Mouse (Mus musculus): ENCODE results near the gene H60b. TPM values are rescaled to one million over a fixed set of nuclear protein-coding genes. Genes with fewer than 3 reads are reported as not detected.
"Not testable (repeated sequence)": the region's sequence is repeated elsewhere in the genome, so short reads cannot be mapped to it uniquely, and the experiment has no call there.

H60b gene
- total RNA-seq, 2 experiments from 2014 or later, result not detected

DNA sequence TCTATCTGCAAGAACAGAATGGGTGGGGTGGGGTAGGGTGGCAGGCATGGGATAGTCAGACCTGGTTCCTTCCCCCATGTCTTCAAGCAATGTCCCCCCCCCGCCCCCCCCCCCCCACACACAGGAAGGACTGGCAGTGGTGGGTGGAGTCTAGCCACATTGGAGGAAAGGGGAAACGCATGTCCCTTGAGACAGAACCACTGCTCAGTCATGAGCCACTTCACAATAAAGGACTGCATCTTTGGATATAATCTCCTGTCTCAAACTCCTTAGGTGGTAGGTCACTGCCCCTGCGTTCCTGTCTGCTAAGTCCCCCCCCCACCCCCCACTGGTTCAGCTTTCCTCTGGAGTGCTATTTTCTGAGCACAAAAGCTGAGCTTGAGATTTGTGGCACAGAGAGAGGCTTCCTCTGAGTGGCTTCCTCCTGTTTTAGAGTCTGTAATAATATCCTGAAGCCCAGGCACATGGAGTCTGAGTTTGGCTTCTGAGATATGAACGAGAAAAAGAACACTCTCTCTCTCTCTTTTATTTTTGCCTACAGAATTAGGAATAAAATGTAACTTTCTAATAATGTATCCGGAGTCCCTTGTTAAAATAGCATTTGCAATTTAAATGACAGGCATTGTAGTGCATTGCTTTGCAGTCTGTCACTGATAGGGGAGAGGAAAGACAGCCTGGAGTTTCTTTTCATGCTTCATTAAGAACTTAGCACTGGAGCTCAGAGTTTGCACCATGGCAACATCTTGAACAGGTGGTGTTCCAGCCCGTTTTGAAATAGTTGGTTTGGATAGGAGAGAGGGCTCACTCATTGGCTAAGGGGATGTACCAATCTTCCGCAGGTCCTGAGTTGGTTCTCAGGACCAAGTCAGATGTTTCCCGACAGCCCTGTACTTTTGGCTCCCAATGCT is 112.7 kb downstream of the H60b start:
- 0 out of 2 replicates have a peak, but pooled peaks have one; percentile 17 for ATAC-seq (replicated peaks; ENCODE audit: poor library complexity)

GRCm38 (mm10) chr10:22272914-22273683 is 114.7 kb downstream of the H60b start:
- peak; percentile 57; the same call in 1 of the 2 replicates for ATAC-seq (replicated peaks; ENCODE audit: poor library complexity)

- no peak for ATAC-seq (replicated peaks; ENCODE audit: poor library complexity)
Measured at GRCm38 (mm10) chr10:22273684-22274305, 115.4 kb downstream of the H60b start.

DNA sequence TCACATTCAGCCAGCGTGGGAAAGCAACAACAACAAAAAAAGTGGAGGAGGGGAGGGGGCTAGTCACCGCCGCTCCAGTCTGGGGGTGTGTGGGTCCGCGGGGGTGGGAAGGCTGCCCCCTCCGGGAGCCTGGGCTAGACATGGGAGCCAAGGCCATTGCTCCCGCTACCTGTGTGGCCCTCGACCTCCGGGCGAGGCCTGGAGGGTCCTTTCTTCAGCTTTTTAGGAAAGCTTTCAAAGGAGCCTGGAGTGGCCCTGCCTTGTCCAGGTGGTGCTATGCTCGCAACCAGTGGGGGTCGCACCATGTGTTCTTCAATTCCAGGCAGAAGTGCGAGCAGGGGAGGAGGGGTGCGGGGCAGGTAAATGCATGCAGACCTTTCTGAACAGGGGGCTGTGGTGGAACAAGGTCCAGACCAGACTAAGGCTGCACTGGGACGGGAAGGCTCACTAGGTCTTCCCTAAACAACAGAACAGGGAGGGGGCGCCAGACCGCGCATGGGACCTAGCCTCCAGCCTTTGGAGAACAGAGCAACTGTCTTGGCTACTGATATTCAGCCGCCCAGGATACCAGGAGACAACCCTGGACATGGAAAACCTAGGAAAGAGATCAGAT is 116.2 kb downstream of the H60b start:
- no peak for ATAC-seq (replicated peaks; ENCODE audit: poor library complexity)

DNA sequence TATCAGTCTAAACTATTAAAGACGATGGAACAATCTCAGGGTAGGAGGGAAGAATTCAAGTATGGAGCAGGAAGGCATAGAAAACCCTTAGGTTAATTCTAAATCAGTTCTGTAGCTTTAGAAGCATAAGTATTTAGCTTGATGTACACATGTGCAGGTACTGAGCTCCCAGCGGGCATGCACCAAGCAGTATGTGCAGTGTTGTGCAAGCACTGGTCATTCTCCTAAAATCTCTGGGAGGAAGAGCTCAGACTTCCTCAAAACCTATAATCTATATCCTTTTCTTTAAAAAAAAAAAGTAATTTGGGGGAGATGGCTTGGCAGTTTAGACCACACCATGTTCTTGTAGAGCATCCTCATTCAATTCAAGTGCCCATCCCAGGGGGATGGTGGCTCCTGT is 120.1 kb downstream of the H60b start:
- not testable (repeated sequence) for ATAC-seq (replicated peaks; ENCODE audit: poor library complexity)

GRCm38 (mm10) chr10:22282816-22283215 is 124.4 kb downstream of the H60b start:
- ATAC-seq (replicated peaks; ENCODE audit: poor library complexity), result peak; percentile 86

DNA sequence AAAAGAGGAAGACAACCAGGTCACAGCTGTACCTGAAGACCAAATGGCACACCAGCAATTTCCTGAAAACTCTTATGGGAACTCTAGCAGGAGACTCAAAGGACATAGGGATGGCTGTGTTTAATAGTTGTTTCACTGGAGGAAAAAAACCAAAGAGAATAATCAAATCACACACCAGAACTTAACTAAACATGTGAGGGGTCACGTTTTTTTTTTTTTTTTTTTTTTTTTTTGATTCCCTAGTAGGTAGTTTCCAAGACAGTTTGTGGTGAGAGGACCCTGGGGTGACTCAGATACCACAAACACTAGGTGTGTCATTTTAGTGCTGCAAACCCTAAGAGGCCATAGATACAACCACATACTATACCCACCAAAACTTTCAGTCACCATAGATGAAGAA is 137.3 kb downstream of the H60b start:
- no peak for ATAC-seq (replicated peaks; ENCODE audit: poor library complexity)

GRCm38 (mm10) chr10:22297033-22297762 is 138.8 kb downstream of the H60b start:
- no peak for ATAC-seq (replicated peaks; ENCODE audit: poor library complexity)

DNA sequence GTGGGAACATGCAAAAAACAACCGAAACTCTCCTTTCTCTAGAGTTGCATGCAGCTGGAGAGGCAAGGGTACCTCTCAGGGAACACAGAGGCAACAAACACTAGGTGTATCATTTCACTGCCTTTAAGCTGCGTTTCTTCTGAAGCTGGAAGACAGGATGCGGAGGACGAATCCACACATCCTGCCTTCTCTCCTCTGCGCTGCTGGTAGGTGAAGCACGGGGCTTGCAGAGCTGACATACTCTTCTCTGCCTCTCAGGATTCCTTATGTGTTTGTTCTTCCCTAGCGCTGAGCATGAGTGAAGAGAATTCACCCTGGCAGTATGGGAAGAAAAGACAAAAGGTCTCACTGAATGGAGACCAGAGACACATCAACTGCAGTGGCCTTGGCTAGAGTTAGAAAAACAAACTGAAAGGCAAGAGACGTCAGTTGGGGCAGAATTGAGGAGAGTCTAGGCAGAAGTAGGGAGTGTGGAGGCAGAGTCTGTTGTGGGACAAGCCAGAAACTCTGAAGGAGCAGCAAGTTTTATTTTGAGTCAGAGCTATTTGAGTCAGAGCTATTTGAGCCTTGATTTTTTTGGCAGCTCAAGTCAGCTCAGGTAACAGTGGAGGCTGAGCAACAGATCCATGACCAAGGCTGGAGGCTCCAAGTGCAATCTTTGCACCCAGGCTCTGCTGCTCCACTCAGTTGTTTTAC is 139.5 kb downstream of the H60b start:
- no peak for ATAC-seq (replicated peaks; ENCODE audit: poor library complexity)

- peak; percentile 32; the same call in 1 of the 2 replicates for ATAC-seq (replicated peaks; ENCODE audit: poor library complexity)
Measured at GRCm38 (mm10) chr10:22299324-22299723, 140.9 kb downstream of the H60b start.

DNA sequence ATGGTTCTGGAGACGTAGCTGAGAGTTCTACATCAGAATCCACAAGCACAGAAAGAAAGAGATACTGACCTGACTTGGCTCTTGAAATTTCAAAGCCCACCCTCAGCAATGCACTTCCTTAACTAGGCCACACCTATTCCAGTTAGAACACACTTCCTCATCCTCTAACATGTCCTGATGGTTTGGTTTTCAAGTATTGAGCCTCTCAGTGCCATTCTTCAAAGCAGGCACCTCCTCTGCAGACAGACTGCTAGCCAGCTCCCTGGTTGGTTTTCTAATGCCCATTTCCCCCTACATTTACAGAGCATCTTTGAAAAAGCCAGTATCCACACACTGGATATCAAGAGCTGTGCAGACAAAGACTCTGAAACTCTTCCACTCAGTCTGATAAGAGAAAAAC is 143.3 kb downstream of the H60b start:
- peak; percentile 58 for ATAC-seq (replicated peaks; ENCODE audit: poor library complexity)

GRCm38 (mm10) chr10:22302344-22303057 is 144.1 kb downstream of the H60b start:
- ATAC-seq (replicated peaks; ENCODE audit: poor library complexity), result peak; percentile 67

DNA sequence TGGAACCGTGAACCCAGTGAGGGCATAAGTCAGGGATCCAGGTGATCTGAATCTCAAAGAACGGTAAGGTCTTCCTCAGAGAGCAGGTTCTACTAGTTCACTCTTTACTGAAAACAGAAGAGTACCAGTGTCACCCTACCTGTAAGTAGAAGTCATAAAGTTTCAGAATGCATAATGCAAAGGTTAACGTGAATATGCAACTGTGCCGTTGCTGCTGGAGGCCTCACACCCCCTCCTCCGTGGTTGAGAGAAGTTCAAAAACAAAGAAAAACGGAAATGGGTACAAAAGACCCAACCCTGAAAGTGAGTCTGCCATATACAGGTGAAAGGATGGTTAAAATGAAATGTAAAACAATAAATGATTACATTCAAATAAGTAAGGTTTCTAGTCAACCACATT is 145.3 kb downstream of the H60b start:
- ATAC-seq (replicated peaks; ENCODE audit: poor library complexity), result no peak

GRCm38 (mm10) chr10:22305801-22306200 is 147.4 kb downstream of the H60b start:
- no peak for ATAC-seq (replicated peaks; ENCODE audit: poor library complexity)

DNA sequence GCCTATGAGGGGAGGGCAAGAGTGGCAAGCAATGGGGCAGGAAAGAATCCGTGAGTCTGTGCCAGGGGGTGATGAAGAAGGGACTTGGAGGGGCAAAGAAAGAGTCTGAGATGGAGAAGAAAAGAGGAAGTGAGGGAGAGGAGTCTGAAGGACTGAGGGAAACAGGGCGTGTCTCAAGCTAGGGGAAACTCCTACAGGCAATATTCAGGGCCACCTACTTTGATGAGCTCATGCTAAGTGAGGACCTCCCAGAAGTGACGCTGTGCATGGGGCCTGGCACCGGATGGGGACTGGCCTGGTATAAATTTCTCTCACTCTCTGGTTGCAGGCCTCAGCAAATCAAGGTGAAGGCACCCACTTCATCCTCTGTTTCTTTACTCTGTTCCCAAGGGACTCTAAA is 148.1 kb downstream of the H60b start:
- peak; percentile 91 for ATAC-seq (replicated peaks; ENCODE audit: poor library complexity)

GRCm38 (mm10) chr10:22308221-22308620 is 149.8 kb downstream of the H60b start:
- no peak for ATAC-seq (replicated peaks; ENCODE audit: poor library complexity)

- no peak for ATAC-seq (replicated peaks; ENCODE audit: poor library complexity)
Measured at GRCm38 (mm10) chr10:22322858-22323257, 164.5 kb downstream of the H60b start.

Measured in megakaryocyte progenitor cell, adult 5-6 weeks (primary cell).